Mouse (Mus musculus): ENCODE results near the gene Thada. TPM values are rescaled to one million over a fixed set of nuclear protein-coding genes. Genes with fewer than 3 reads are reported as not detected.
"Not testable (repeated sequence)": the region's sequence is repeated elsewhere in the genome, so short reads cannot be mapped to it uniquely, and the experiment has no call there.

Thada gene
- total and polyA plus RNA-seq, 2 experiments from 2014 or later, result 2.6 to 19.2 TPM

DNA sequence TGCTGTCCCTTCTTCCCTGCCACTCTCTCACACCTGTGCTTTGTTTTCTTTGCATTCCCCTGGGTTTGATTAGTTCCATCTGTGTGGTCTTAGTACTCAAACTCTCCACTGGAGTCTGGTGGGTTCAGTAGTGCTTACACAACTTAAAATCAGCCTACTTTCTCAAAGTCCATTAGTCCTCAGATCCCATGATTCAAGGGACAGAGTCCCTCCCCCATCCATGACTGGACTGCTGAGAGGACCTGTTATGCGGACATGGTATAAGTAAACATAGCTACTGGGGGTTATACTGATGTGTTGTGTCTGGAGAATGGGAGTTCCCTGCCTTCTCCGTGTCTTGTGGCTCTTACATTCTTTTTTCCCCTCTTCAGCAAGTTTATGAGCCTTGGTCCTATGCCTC lies 237.8 kb downstream of the Thada start:
- Histone ChIP-seq H3K9me3 (ENCODE audit: low read length) (no peaks in the 10 kb centered on the region), H3K4me3 (ENCODE audit: low read depth, low read length) (no peak overlapping the region), H3K36me3 (ENCODE audit: insufficient read depth) (peaks cover 20% of the 10 kb centered on the region), H3K4me2 (ENCODE audit: low read depth) (no peak overlapping the region), H3K4me1 (ENCODE audit: insufficient read depth) (no peaks in the 10 kb centered on the region), H3K27ac (ENCODE audit: low read depth, low read length) (no peak overlapping the region), H3K9ac (no peak overlapping the region), H3K27me3 (ENCODE audit: insufficient read depth, low read length) (no peaks in the 10 kb centered on the region)
- TF ChIP-seq CTCF (IDR thresholded peaks at IDR 0.05; ENCODE audit: low read depth), result no peak
- DNase-seq (no peak), ATAC-seq (no peak)
- 89% methylated on average over 2 of the region's 2 CpGs for WGBS

DNA sequence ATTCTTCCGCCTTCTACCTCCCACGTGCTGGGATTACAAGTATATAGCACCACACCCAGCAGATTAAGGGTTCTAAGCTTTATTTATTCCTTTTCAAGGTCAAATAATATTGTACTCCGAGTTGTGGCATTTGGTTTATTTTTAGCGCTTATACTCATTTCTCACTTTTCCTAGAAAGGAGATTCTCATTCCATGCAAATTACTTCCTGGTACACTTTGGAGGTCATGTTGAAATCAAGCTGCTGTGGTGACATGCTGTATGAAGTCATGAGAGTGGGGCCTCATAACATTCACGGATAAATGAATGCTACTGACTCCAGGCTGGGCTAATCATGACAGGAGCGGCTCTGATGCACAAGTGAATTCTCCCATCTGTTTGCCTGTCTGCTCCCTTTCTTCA lies 239.3 kb downstream of the Thada start:
- Histone ChIP-seq H3K9me3 (ENCODE audit: low read length) (no peaks in the 10 kb centered on the region), H3K27ac (ENCODE audit: low read depth, low read length) (no peak overlapping the region), H3K4me3 (ENCODE audit: low read depth, low read length) (no peak overlapping the region), H3K9ac (no peak overlapping the region), H3K27me3 (ENCODE audit: insufficient read depth, low read length) (no peaks in the 10 kb centered on the region), H3K4me2 (ENCODE audit: low read depth) (no peak overlapping the region), H3K4me1 (ENCODE audit: insufficient read depth) (no peaks in the 10 kb centered on the region), H3K36me3 (ENCODE audit: insufficient read depth) (peaks cover 26% of the 10 kb centered on the region)
- no peak for TF ChIP-seq CTCF (IDR thresholded peaks at IDR 0.05; ENCODE audit: low read depth)
- DNase-seq (no peak), ATAC-seq (no peak)
- 75% methylated on average over 6 of the region's 6 CpGs for WGBS

- H3K4me1 ChIP-seq (ENCODE audit: insufficient read depth), result no peaks in the 10 kb centered on the region
- H3K9me3 ChIP-seq (ENCODE audit: low read length), result no peaks in the 10 kb centered on the region
- no peak for TF ChIP-seq CTCF (IDR thresholded peaks at IDR 0.05; ENCODE audit: low read depth)
- no peaks in the 10 kb centered on the region for H3K27me3 ChIP-seq (ENCODE audit: insufficient read depth, low read length)
- H3K4me2 ChIP-seq (ENCODE audit: low read depth), result no peak overlapping the region
- H3K36me3 ChIP-seq (ENCODE audit: insufficient read depth), result peaks cover 26% of the 10 kb centered on the region
- no peak overlapping the region for H3K9ac ChIP-seq
- no peak overlapping the region for H3K27ac ChIP-seq (ENCODE audit: low read depth, low read length)
- ATAC-seq, result no peak
- WGBS, result 69% methylated on average over 5 of the region's 5 CpGs
- no peak overlapping the region for H3K4me3 ChIP-seq (ENCODE audit: low read depth, low read length)
- DNase-seq, result no peak
Measured at GRCm38 (mm10) chr17:84226231-84226630, 239.8 kb downstream of the Thada start.

DNA sequence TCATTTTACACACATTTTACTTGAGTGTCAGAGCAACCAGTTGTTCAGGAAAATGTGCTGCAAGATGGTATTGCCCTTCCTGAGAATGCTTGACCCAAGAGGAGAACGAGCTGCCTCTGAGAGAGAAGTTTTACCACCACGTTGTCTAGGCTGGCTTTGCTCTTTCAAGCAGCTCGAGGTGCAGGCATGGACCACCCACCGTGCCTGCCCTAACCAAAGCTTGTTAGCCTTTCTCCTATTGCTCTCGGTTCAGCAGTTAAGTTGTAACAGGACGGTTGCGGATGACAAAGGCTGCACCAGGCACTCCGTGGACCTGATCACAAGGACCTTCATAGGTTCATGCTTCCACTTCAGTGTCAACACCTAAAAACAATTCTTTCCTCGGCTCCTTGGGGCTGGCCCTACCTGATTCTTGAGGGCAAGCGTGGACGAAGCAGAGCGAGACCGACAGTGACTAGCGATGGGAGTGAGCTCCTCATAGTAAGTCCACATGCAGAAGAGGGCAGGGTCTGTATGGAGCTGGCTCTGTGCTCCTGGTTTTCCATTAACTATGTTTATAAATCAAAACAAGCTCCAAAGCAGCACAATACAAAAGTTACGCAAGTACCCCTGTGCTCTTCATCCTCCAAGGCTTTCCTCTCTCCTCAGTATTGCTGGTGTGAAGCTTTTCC lies 241.7 kb downstream of the Thada start:
- WGBS, result 64% methylated on average over 15 of the region's 15 CpGs
- H3K4me1 ChIP-seq (ENCODE audit: insufficient read depth), result no peaks in the 10 kb centered on the region
- H3K9ac ChIP-seq, result no peak overlapping the region
- H3K27ac ChIP-seq (ENCODE audit: low read depth, low read length), result no peak overlapping the region
- no peak for ATAC-seq
- no peak overlapping the region for H3K4me3 ChIP-seq (ENCODE audit: low read depth, low read length)
- peaks cover 33% of the 10 kb centered on the region for H3K36me3 ChIP-seq (ENCODE audit: insufficient read depth)
- no peaks in the 10 kb centered on the region for H3K27me3 ChIP-seq (ENCODE audit: insufficient read depth, low read length)
- no peak overlapping the region for H3K4me2 ChIP-seq (ENCODE audit: low read depth)
- no peak for TF ChIP-seq CTCF (IDR thresholded peaks at IDR 0.05; ENCODE audit: low read depth)
- no peaks in the 10 kb centered on the region for H3K9me3 ChIP-seq (ENCODE audit: low read length)
- DNase-seq, result no peak

DNA sequence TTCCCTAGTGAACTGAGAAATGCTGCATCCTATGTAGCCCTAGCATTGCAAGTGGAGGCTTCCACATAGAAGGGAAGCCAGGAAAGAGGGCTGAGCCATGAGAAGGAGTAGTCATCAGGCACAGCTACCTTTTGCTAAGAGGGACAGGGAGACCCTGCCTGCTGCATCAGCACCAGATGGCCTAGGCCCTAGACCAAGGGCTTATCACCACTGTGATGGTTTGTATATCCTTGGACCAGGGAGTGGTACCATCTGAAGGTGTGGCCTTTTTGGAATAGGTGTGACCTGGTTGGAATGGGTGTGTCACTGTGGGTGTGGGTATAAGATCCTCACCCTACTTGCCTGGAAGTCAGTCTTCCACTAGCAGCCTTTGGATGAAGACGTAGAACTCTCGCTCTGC lies 247.2 kb downstream of the Thada start:
- H3K36me3 ChIP-seq (ENCODE audit: insufficient read depth), result peaks cover 24% of the 10 kb centered on the region
- not testable (repeated sequence) for H3K4me3 ChIP-seq (ENCODE audit: low read depth, low read length); H3K27me3 ChIP-seq (ENCODE audit: insufficient read depth, low read length); H3K9me3 ChIP-seq (ENCODE audit: low read length); H3K4me1 ChIP-seq (ENCODE audit: insufficient read depth); H3K27ac ChIP-seq (ENCODE audit: low read depth, low read length); H3K4me2 ChIP-seq (ENCODE audit: low read depth); ATAC-seq; DNase-seq; H3K9ac ChIP-seq
- 98% methylated on average over 2 of the region's 2 CpGs for WGBS

DNA sequence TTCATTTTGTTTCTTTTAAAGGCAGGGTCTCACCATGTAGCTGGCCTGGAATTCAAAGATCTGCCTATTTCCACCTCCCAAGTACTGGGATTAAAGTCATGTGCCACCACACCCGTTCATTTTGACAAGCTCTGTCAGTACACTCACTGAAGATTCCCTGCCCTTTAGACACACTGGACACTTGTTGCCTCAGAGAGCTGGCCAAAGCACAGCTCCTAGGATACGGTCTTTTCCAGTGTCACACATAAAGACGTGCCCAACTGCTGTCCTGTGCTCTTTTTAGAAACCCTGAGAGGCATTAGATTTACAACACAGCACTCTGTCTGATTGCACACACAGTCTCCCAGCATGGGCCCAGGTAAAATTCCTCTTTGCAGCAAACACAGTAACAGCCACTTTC lies 248.3 kb downstream of the Thada start:
- no peak overlapping the region for H3K4me2 ChIP-seq (ENCODE audit: low read depth)
- peaks cover 24% of the 10 kb centered on the region for H3K36me3 ChIP-seq (ENCODE audit: insufficient read depth)
- H3K27me3 ChIP-seq (ENCODE audit: insufficient read depth, low read length), result no peaks in the 10 kb centered on the region
- no peak overlapping the region for H3K9ac ChIP-seq
- no peak for TF ChIP-seq CTCF (IDR thresholded peaks at IDR 0.05; ENCODE audit: low read depth)
- DNase-seq (no peak), ATAC-seq (no peak)
- H3K4me3 ChIP-seq (ENCODE audit: low read depth, low read length), result no peak overlapping the region
- no peaks in the 10 kb centered on the region for H3K4me1 ChIP-seq (ENCODE audit: insufficient read depth)
- no peak overlapping the region for H3K27ac ChIP-seq (ENCODE audit: low read depth, low read length)
- no peaks in the 10 kb centered on the region for H3K9me3 ChIP-seq (ENCODE audit: low read length)
- 78% methylated on average over 3 of the region's 3 CpGs for WGBS

GRCm38 (mm10) chr17:84215264-84215960 lies 250.6 kb downstream of the Thada start:
- DNase-seq, result no peak
- H3K27ac ChIP-seq (ENCODE audit: low read depth, low read length), result no peak overlapping the region
- no peaks in the 10 kb centered on the region for H3K9me3 ChIP-seq (ENCODE audit: low read length)
- H3K27me3 ChIP-seq (ENCODE audit: insufficient read depth, low read length), result no peaks in the 10 kb centered on the region
- 60% methylated on average over 6 of the region's 6 CpGs for WGBS
- peaks cover 15% of the 10 kb centered on the region; the same call in 1 of the 2 replicates for H3K36me3 ChIP-seq (ENCODE audit: insufficient read depth)
- no peak for TF ChIP-seq CTCF (IDR thresholded peaks at IDR 0.05; ENCODE audit: low read depth)
- H3K4me1 ChIP-seq (ENCODE audit: insufficient read depth), result no peaks in the 10 kb centered on the region
- H3K4me2 ChIP-seq (ENCODE audit: low read depth), result no peak overlapping the region
- no peak overlapping the region for H3K9ac ChIP-seq
- ATAC-seq, result no peak
- H3K4me3 ChIP-seq (ENCODE audit: low read depth, low read length), result no peak overlapping the region

All from forebrain, postnatal 0 days (tissue).